ENCODE assay signal across 14 mouse cellular contexts in the genomic region with DNA sequence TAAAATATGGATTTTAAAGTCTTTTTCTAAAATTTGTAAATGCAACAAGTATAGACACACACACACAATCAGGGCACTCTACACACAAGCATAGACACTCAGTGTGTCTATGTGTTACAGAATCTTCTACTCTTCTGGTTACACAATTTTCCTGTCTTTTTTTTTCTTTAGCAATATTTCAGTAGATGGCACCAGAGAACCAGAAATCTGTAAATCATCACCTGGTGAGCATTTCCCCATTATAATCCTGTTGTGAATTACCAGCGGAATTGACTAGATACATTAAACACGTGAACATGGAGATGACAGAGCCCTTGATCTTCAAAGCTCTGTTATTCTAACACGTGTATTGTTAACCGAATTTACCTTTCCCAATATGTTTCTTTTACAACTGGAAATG. TPM values are rescaled to one million over a fixed set of nuclear protein-coding genes. Genes with fewer than 3 reads are reported as not detected.
DNase-seq lines count a peak whose midpoint lies in the region; ATAC-seq and TF ChIP-seq lines count a peak whose summit lies in the region.
"Had no signal": no experiment of that assay in that cellular context is flagged by ENCODE, and none has a peak within 500 bp of the region (broad histone marks: within the 10 kb centered on the region; RNA-seq: fewer than 3 reads in every experiment).

No protein-coding gene starts in this region.

- intact Hi-C loops in gastrocnemius, adult 2 months (cut with DNase I) = no loop called here

- DNase-seq in gastrocnemius, adult 2 months = no peak
- DNase-seq in gastrocnemius, adult 18-20 months (ENCODE audit: low spot score) = no peak
- peak; percentile 28 for DNase-seq in lung, postnatal 36 days
- no peak for DNase-seq in lung, postnatal 25 days (ENCODE audit: low spot score)
- DNase-seq in splenic B cell, adult 2 months (ENCODE audit: low read depth, low spot score) = peak; percentile 68
- no peak for DNase-seq in right cerebral cortex, postnatal 36 days (ENCODE audit: low spot score in 2 of 2)
- DNase-seq in kidney, postnatal 4 days = no peak
- DNase-seq: heart, adult 11 months; kidney, postnatal 10 days; right cerebral cortex, postnatal 25 days; thymus, adult 2 months had no signal

- 42% methylated on average over 4 of the region's 4 CpGs for WGBS in forebrain, embryonic 16.5 days

- TF ChIP-seq CTCF in gastrocnemius, adult 2 months (IDR thresholded peaks at IDR 0.05) = peak; percentile 20; the same call in 1 of the 2 replicates

- H3K27ac ChIP-seq in gastrocnemius, adult 2 months = no peak overlapping the region
- H3K27ac ChIP-seq in forebrain, embryonic 16.5 days (ENCODE audit: low read length) = no peak overlapping the region
- H3K27ac ChIP-seq: embryonic facial prominence, embryonic 12.5 days; limb, embryonic 12.5 days had no signal

- no peak overlapping the region for H3K9ac ChIP-seq in forebrain, embryonic 16.5 days (replicated peaks; ENCODE audit: low read depth, low read length)
- H3K9ac ChIP-seq: embryonic facial prominence, embryonic 12.5 days; limb, embryonic 12.5 days had no signal

- H3K4me3 ChIP-seq in gastrocnemius, adult 2 months = no peak overlapping the region
- H3K4me3 ChIP-seq in forebrain, embryonic 16.5 days (replicated peaks; ENCODE audit: low read length) = no peak overlapping the region
- H3K4me3 ChIP-seq: embryonic facial prominence, embryonic 12.5 days; limb, embryonic 12.5 days had no signal

- ATAC-seq in forebrain, embryonic 16.5 days = 0 out of 2 replicates have a peak, but pooled peaks have one; percentile 49

- H3K27me3 ChIP-seq in forebrain, embryonic 16.5 days (replicated peaks; ENCODE audit: control insufficient read depth, insufficient read depth, low read length) = no peaks in the 10 kb centered on the region
- H3K27me3 ChIP-seq in splenic B cell, adult 2 months (ENCODE audit: control insufficient read depth, insufficient read depth, low read length, poor library complexity, severe bottlenecking) = no peaks in the 10 kb centered on the region
- H3K27me3 ChIP-seq: embryonic facial prominence, embryonic 12.5 days; limb, embryonic 12.5 days had no signal

- H3K9me3 ChIP-seq in forebrain, embryonic 16.5 days (ENCODE audit: control insufficient read depth, low read length) = no peaks in the 10 kb centered on the region
- H3K9me3 ChIP-seq: embryonic facial prominence, embryonic 12.5 days; limb, embryonic 12.5 days had no signal

- H3K36me3 ChIP-seq in forebrain, embryonic 16.5 days (ENCODE audit: control insufficient read depth, insufficient read depth) = no peaks in the 10 kb centered on the region
- H3K36me3 ChIP-seq in splenic B cell, adult 2 months (ENCODE audit: control insufficient read depth, insufficient read depth, low read length, poor library complexity, severe bottlenecking) = peaks cover 1% of the 10 kb centered on the region; the same call in 1 of the 2 replicates
- H3K36me3 ChIP-seq: embryonic facial prominence, embryonic 12.5 days; limb, embryonic 12.5 days had no signal

- no peak overlapping the region for H3K4me2 ChIP-seq in forebrain, embryonic 16.5 days (ENCODE audit: low read length)
- H3K4me2 ChIP-seq: embryonic facial prominence, embryonic 12.5 days; limb, embryonic 12.5 days had no signal

- no peaks in the 10 kb centered on the region for H3K4me1 ChIP-seq in forebrain, embryonic 16.5 days (replicated peaks; ENCODE audit: control insufficient read depth, insufficient read depth, low read length)
- H3K4me1 ChIP-seq: embryonic facial prominence, embryonic 12.5 days had no signal

RNA-seq across cellular contexts. Expression of gene Ptprc, which starts 45.4 kb away (rescaled TPM):
- total RNA-seq in gastrocnemius, adult 2 months (2021) = 1 to 10 TPM in 1 of 2 experiments, under 1 TPM in 1; 0.97 to 1.4 TPM
- 1 to 10 TPM in 1 of 2 experiments, under 1 TPM in 1; 0.62 to 1.4 TPM for total RNA-seq in gastrocnemius, adult 18-20 months (2021)
- polyA plus RNA-seq in forebrain, embryonic 16.5 days (2015; fragmentation: Nextera tagmentation; extraction: Ambion mirVana) = 0.61 and 1.1 TPM in 2 replicates

Comparison
In these comparisons a context has a peak if more than half of its experiments do, and no peak if none do; other contexts are left out.
1. DNase-seq: peak in lung, postnatal 36 days (single experiment) and splenic B cell, adult 2 months (single experiment); none in gastrocnemius, adult 2 months (single experiment), gastrocnemius, adult 18-20 months (single experiment), lung, postnatal 25 days (single experiment), right cerebral cortex, postnatal 36 days (0 of 2) and kidney, postnatal 4 days (0 of 2).